Mouse (Mus musculus) heart, postnatal 36 days (tissue): ENCODE measurements around the gene Chac1. TPM values are rescaled to one million over a fixed set of nuclear protein-coding genes. Genes with fewer than 3 reads are reported as not detected.
A peak's percentile ranks its signal among the peaks of the same experiment; 100 is the strongest.

Experiments
- DNase-seq, 2 experiments: peaks; one replicate each; pipeline ENCODE4 v3.0.0; 2021 to 2022
- intact Hi-C: fragments of 180-260 bp; cut with DNase I; formaldehyde crosslinking; loops from one replicate; pipeline ENCODE4 v1.15.1; 2025
- total RNA-seq, 2 experiments: library from RNA; stranded (reverse); gene quantifications; 2 replicates each; pipeline ENCODE4 v1.2.3; 2021

Gene Chac1
- total RNA-seq, 2 experiments from 2014 or later: 11.3 to 12.3 TPM

DNA sequence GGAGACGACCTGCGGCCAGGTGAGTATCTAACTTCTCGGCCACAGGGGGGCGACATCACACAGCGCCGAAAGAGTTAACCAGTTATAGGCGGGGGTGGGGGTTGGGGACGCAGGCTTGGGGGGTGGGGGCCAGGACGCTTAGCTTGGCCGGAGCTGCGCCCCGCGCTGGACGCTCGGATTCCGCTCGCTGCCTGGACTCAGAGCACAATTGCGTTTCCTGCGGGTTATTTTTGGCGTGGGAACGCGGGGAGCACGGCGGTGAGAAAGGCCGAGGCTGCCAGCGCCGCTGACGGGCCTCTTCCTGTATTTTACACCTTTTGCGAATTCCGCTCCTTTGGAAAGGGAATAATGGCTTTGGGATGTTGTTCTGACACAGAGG, 23.9 kb upstream of the Chac1 start:
- intact Hi-C loops: loop anchor here (1.0 kb wide), 2 partner anchors 9 to 27 kb away; no protein-coding TSS in a partner anchor
- peak; percentile 67 to 72 for DNase-seq

DNA sequence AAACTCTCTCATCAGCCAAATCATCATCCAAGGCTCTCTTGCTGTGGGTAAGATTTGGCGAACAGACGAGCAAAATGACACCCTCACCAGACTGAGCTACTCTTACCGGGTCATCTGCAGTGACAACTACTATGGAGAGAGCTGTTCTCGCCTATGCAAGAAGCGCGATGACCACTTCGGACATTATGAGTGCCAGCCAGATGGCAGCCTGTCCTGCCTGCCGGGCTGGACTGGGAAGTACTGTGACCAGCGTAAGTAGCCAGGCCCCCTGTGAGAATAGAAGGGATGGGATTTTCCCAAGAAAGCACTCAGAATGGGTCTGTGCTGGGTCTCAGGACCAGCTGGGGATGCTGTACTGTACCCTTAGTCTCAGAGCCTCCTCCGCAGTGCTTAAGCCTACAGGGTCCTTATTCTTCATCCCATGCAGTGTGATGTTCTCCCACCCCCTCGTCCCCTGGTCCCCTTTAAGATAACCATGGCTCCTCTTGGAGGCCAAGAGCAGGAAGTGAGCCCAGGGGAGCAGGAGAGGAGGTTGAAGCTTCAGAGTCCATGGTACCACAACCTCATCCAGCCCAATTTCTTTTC, 23.0 kb upstream of the Chac1 start:
- peak in 1 of 2 experiments; percentile 4 for DNase-seq
- intact Hi-C loops: loop anchor here (1.0 kb wide), 2 partner anchors 8 to 28 kb away; no protein-coding TSS in a partner anchor

DNA sequence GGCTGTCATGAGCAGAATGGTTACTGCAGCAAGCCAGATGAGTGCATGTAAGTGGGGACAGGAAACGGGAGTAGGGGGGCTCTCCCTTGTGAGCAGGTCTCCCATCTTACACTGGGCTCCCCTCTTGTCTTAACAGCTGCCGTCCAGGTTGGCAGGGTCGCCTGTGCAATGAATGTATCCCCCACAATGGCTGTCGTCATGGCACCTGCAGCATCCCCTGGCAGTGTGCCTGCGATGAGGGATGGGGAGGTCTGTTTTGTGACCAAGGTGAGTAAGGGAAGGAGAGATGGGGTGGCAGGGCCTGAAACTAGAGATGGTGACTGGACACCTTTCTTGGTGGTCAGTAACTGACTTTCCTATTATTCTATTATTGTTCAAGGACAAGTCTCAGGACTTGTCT, 22.5 kb upstream of the Chac1 start:
- intact Hi-C loops: no loop called here
- DNase-seq: peak in 1 of 2 experiments; percentile 3

DNA sequence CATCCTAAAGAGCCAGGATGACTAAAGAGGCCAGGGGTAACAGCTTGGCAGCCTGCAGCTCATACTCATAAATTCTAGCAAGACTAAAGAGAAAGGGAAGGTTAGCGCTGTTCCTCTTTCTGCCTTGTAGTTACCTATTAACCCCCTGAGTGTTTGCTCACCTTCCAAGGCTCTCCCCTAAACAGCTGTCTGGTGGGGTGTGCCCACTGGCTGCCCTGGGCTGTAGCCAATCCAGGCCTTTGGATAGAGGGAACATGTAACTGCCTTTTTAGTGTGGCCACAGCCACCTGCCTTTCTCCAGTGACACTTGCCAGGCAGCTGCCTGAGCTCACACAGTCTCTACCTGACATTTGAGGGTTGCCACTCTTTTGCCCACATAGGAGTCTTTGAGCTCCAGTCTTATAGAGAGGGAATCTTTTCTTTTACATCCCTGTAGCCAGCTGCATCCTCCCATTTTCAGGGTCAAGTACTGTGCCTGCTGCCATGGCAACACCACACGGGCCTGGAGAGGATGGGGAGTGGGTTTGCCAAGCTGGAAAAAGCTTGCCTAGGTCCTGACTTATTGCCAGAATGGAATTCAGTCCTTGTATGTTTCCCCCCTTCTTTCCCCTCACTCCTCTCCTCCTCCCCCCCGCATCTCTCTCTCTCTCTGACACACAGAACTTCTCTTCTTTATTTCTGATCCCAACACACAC, 21.8 kb upstream of the Chac1 start:
- intact Hi-C loops: no loop called here
- no peak for DNase-seq

DNA sequence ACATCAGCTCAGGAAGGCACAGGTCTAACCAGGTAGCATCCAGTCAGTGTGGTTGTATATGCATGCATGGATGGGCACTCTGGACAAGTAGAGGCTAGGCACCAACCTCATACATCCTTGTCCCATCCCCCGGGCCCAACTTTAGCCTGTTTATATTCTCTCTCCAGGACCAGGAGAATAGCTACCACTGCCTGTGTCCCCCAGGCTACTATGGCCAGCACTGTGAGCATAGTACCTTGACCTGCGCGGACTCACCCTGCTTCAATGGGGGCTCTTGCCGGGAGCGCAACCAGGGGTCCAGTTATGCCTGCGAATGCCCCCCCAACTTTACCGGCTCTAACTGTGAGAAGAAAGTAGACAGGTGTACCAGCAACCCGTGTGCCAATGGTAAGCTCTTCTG, 20.2 kb upstream of the Chac1 start:
- intact Hi-C loops: no loop called here

DNA sequence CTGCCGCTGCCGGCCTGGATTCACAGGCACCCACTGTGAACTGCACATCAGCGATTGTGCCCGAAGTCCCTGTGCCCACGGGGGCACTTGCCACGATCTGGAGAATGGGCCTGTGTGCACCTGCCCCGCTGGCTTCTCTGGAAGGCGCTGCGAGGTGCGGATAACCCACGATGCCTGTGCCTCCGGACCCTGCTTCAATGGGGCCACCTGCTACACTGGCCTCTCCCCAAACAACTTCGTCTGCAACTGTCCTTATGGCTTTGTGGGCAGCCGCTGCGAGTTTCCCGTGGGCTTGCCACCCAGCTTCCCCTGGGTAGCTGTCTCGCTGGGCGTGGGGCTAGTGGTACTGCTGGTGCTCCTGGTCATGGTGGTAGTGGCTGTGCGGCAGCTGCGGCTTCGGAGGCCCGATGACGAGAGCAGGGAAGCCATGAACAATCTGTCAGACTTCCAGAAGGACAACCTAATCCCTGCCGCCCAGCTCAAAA, 18.8 kb upstream of the Chac1 start:
- intact Hi-C loops: no loop called here
- no peak for DNase-seq

More for the DNA sequence above, 20.2 kb upstream of the Chac1 start:
- DNase-seq: no peak

DNA sequence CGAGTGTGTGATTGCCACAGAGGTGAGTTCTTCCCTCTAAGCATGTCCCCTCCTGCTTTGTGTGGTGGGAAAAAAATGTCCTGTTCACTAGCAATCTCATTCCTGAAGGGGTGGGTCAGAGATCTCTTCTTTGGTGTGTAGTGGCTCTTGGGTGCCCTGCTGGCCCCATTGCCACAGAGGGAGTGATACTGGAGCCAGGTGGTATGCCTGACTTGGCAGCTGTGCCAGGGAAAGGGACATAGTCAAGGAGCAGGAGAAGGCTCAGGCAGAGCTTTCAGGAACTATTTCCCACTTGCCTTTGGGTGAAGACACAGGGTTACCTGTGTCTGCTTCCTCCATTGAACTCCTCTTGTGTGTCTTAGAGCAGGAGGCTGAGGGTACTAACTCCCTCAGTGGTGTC, 16.9 kb upstream of the Chac1 start:
- intact Hi-C loops: no loop called here
- no peak for DNase-seq

DNA sequence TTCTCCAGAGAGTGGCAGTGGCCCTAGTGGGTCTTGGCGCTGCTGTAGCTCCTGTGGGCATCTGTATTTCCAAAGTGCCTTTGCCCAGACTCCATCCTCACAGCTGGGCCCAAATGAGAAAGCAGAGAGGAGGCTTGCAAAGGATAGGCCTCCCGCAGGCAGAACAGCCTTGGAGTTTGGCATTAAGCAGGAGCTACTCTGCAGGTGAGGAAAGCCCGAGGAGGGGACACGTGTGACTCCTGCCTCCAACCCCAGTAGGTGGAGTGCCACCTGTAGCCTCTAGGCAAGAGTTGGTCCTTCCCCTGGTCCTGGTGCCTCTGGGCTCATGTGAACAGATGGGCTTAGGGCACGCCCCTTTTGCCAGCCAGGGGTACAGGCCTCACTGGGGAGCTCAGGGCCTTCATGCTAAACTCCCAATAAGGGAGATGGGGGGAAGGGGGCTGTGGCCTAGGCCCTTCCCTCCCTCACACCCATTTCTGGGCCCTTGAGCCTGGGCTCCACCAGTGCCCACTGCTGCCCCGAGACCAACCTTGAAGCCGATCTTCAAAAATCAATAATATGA, 16.0 kb upstream of the Chac1 start:
- intact Hi-C loops: no loop called here
- DNase-seq: no peak

DNA sequence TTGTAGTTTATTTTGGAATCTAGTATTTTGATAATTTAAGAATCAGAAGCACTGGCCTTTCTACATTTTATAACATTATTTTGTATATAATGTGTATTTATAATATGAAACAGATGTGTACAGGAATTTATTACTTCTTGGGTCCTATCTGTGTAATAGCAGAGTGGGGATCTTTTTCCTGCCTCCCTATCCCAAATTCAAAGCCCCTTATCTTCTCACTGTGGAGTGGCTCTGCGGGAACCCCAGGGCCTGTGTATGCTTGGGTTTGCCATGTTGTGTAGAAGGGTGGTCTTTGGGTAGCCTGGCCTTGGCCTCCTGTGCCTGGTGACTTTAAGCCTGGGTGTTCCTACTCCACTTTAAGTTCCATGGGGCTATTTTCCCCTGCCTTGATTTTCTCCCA, 15.5 kb upstream of the Chac1 start:
- intact Hi-C loops: no loop called here

DNA sequence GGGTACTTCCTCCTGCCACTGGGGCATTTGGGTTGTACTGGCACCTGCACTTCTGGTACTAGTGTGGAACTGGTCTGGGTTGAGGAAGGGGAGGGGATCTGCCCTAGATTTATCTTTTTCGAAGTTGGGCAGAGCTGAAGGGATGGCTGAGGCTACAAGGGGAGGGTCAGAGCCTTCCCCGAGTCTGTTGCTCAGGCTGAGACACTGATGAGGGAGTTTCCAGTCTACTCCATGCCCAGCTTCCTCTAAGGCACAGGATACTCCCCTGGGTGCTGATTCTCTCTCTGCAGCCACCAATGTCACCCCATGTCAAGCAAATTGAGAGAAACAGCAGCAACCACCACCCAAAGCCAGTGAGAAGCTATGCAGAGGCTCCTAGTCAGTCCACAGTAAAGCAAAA, 15.0 kb upstream of the Chac1 start:
- intact Hi-C loops: loop anchor here (1.0 kb wide), 1 partner anchor 9 kb away; no protein-coding TSS in a partner anchor
- no peak for DNase-seq

More for the DNA sequence above, 15.5 kb upstream of the Chac1 start:
- DNase-seq: no peak

DNA sequence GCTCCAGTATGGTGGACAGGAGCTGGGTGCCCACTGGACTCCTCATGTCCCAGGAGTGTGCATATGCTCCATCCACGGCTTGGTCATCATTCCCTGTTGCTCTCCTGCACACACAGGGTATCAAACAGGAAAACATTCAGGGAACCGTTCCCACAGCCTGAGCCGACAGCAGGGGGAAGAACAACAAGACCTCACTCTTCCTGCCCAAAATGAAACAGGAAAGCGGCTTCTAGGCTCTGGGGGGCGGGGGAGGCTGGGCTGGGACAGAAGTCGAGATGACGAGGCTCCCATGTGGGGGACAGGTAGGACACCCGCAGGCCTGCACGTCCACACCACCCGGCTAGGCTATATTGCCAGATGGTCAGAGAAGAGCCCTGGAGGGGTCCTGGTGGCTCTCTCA, 14.6 kb upstream of the Chac1 start:
- intact Hi-C loops: loop anchor here (1.0 kb wide), 1 partner anchor 9 kb away; no protein-coding TSS in a partner anchor
- DNase-seq: peak; percentile 46 to 50

DNA sequence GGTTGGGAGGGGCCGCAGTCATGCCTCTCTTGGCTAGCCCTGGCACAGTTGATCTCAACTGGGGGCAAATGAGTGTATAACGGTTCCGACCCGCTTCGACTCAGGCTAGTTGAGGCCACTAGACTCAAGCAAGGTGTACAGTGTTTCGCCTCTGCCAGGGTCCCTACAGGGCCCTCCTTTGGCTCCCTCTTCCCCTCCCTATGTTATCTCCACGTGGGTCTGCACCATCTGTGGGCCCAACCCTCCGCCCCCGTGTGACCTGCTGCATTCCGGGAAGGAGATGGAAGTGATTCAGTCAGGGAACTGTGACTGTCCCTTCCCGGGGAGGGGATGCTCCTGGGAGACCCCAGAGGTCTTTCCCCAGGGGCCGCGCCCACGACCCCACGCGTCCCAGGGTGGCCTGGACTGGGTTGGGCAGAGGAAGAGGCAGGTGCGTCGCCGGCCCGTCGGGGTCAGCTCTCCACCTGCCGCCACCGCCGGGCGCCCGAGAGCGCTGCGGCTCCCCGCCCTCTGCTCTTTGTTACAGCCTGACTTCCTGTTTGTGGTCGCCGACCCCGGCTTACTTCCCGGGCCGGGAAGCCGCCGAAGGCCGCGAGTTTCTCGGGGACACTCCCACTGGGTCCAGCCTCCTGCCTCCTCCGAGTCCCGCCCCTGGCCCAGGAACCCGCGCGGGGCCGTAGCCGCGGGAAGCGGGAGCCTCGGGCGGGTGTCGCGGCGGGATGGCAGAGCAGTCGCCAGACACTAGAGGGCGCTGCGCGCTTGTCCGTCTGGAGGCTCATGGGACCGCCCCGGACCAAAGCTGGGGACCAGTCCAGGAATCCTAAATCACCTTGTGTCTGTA, 13.4 kb upstream of the Chac1 start:
- intact Hi-C loops: loop anchor here (1.0 to 2.0 kb wide), 2 partner anchors 39 to 75 kb away; no protein-coding TSS in a partner anchor
- peak; percentile 97 for DNase-seq

DNA sequence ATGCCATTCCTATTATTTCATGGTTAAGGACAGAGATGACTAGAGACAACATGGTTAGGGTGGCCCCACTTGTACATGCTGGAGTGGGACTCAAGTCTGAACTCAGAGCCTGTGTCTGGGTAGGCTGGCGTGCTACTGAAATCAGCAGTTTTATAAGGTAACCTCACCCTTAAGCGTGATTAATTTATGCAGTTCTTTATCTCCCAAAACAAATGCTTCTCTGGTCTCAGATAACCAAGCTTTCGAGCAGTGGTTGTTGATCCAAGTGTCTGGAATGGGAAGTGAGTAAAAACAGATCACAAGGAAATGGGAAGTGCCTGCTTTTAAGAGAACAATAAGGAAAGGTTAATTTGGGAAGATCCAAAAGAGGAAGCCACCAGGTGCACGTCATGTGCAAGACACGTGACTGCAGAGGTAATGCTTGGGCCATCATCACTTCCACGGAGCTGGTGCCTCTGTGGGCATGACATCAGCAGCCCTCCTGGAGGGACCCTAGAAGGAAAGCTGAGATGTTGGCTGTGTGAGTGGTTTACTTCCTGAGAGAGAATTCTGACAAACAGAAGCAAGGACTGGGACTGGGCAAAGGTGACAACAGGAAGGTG, 6.4 kb upstream of the Chac1 start:
- DNase-seq: no peak
- intact Hi-C loops: loop anchor here (2.0 kb wide), 1 partner anchor 32 kb away; no protein-coding TSS in a partner anchor

DNA sequence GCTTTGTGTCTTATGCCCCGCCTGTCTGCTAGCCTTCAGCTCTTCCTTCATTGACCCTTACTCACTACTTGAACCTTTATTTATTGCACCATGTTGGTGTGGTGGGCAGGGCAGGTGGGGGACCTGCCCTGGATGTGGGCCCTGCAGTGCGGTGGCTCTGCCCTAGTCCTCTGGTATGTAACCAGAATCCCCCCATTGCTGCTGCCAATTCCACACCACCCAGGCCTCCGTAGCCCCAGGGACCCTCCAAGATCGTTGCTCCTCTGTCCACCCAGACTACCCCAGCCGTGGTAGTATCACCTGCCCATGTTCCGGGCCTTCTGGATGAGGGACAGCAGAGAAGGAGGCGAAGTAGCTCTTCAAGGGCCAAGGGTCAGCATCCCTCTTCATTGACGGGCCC, 2.7 kb downstream of the Chac1 start:
- no peak for DNase-seq
- intact Hi-C loops: no loop called here

DNA sequence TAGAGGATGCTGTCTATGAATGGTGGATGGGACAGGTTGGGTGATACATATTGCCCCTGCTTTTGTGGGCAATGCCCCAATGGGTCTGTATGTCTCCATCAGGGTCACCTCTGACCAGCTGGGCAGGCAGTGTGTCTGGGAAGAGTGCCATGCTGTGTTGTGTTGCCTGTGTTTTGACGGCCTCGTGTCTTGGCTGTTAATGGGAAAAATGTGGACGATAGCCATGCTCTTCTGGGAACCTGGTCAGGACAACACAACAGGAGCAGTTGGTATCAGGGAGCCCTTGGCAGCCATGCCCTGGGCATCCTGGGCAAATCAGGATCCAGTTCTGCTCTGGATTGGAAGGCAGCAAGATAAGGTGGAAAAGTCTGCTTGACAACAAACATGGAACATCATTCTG, 4.1 kb downstream of the Chac1 start:
- DNase-seq: peak; percentile 57 to 72
- intact Hi-C loops: no loop called here

DNA sequence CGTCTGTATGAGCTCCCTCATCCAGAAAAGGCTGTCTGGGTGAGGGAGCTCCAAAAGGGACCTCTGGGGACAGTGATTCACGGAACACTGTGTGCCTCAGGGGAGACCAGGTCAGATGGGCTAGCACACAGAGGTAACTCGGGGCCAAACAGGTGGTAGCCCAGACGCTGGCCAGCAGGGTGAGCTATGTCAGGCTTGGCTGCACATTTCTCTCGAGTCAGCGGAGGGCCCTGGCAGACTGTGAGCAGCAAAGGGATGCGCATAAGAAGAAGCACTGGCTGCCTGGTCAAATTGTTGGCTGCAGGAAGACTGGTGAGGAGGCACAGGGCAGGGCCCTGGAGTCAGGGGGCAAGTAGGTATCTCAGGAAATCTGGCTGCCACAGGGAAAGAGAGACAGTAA, 4.6 kb downstream of the Chac1 start:
- intact Hi-C loops: no loop called here
- DNase-seq: peak; percentile 55 to 66

DNA sequence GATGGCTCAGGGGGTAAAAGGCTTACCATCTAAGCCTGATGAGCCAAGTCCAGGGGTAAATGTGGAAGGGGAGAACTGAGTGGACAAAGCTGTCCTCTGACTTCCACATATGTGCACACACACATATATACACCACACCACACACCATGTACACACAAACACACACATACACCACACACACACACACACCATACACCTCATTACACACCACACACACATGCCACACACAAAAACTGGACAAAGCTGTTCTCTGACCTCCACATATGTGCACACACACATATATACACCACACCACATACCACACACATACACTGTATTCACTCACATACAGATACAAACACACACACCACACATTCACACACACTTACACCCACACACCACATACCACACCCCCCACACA, 5.3 kb downstream of the Chac1 start:
- DNase-seq: no peak
- intact Hi-C loops: no loop called here

DNA sequence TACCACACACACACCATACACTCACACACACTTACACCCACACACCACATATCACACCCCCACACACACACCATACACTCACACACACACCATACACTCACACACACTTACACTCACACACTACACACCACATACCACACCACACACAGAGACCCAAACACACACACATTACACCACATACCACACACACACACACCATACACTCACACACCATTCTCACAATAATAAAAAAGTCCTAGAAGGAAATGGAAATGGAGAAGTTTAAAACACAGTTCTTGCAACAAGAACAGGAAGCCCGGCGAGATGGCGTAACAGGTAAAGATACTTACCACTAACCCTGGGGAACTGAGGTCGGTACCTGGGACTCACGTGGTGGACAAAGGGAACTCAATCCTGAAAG, 5.8 kb downstream of the Chac1 start:
- DNase-seq: no peak
- intact Hi-C loops: no loop called here

DNA sequence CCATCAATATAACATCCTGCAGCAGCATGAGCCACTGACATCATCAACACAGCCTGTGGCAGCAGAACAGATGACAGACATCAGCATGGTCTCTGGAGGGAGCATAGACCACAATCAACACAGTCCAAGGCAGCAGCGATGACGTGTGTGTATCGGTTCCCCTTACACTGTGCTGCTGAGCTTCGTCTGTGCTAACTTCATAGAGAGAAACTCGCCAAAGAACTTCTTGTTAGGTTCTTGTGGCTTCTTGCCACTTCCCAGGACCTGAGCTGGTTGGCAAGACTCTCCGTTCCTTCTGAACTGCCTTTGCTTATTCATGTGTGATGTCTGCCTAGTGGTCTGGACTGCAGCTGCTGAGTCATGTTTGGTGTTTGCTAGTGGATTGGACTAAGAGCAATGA, 7.2 kb downstream of the Chac1 start:
- DNase-seq: no peak
- intact Hi-C loops: no loop called here

DNA sequence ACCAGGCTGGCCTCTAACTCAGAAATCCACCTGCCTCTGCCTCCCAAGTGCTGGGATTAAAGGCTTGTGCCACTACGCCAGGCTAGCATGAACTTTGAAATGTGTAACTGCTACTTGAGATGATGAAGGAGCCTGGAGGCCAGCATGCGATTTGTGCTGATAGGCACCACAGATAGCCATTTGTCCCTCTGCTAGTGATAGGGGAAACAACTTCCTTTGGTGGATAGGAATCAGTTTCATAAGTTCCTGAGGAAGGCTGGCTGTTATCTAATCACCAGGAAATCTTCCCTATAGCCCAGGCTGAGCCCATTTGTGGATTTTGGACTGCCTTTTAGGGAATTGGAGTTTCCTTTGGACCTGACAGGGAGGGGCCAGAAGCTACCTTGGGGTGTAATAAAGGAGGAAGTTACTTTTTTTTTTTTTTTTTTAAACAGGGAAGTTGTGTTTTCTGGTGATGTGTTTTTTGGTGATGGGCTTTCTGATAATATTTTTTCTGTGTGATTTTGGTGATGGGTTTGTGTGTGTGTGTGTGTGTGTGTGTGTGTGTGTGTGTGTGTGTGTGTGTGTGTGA, 8.8 kb downstream of the Chac1 start:
- no peak for DNase-seq
- intact Hi-C loops: no loop called here
